Mouse (Mus musculus) intestine, postnatal 0 days (tissue): ENCODE data around the gene Tenm3. TPM values are rescaled to one million over a fixed set of nuclear protein-coding genes. Genes with fewer than 3 reads are reported as not detected.

ENCODE experiments used
- ATAC-seq: fragments of 200-750 bp; cut with Nextera tagmentation; 2 replicates; pipeline ENCODE4 v1.8.0; 2017; ENCODE audit warnings: mild to moderate bottlenecking, moderate TSS enrichment, moderate library complexity
- H3K27ac ChIP-seq: fragments of 300-500 bp; sonication (generic); 2 replicates; pipeline ENCODE4 v1.5.1; 2014; ENCODE audit warnings: mild to moderate bottlenecking, low read depth, low read length, moderate library complexity
- H3K27me3 ChIP-seq: fragments of 300-500 bp; sonication (generic); replicated peaks from 2 replicates; pipeline ENCODE4 v1.6.1; 2014; ENCODE audit warnings: low read length, mixed read lengths; ENCODE audit not compliant: control insufficient read depth, insufficient read depth
- H3K36me3 ChIP-seq: fragments of 300-500 bp; sonication (generic); 2 replicates; pipeline ENCODE4 v1.6.1; 2014; ENCODE audit warnings: mild to moderate bottlenecking, moderate library complexity; ENCODE audit not compliant: control insufficient read depth, insufficient read depth
- H3K4me1 ChIP-seq: fragments of 300-500 bp; sonication (generic); replicated peaks from 2 replicates; pipeline ENCODE4 v1.6.1; 2014; ENCODE audit warnings: antibody characterized with exemption, low read length, mixed read lengths; ENCODE audit not compliant: control insufficient read depth, insufficient read depth
- H3K4me2 ChIP-seq: fragments of 300-500 bp; sonication (generic); replicated peaks from 2 replicates; pipeline ENCODE4 v1.6.1; 2014; ENCODE audit warnings: low read depth, mild to moderate bottlenecking, moderate library complexity
- H3K4me3 ChIP-seq: fragments of 300-500 bp; sonication (generic); 2 replicates; pipeline ENCODE4 v1.5.1; 2014; ENCODE audit warnings: low read depth, low read length
- H3K9ac ChIP-seq: fragments of 300-500 bp; sonication (generic); 2 replicates; pipeline ENCODE4 v1.6.1; 2014; ENCODE audit warnings: mild to moderate bottlenecking, low read depth, low read length
- H3K9me3 ChIP-seq: fragments of 300-500 bp; sonication (generic); 2 replicates; pipeline ENCODE4 v1.6.1; 2016; ENCODE audit warnings: mixed run types; ENCODE audit not compliant: control insufficient read depth
- CTCF ChIP-seq: sonication (generic); IDR thresholded peaks from 2 replicates; pipeline ENCODE4 v1.5.1; 2016; ENCODE audit warnings: low read depth, mild to moderate bottlenecking, control low read depth, antibody characterized with exemption, moderate library complexity
- WGBS: fragments of 180-500 bp; shearing (Covaris S2); extraction: QIAGEN DNeasy Blood & Tissue Kit; methylation state at CpG from one replicate; pipeline ENCODE4 v1.1.7; 2014; 5-methylcytosine and 5-hydroxymethylcytosine counted together
- polyA plus RNA-seq: library from polyadenylated mRNA; unstranded; fragments of >200 nt; fragmentation: Nextera tagmentation; extraction: Ambion mirVana; gene quantifications from 2 replicates; pipeline ENCODE4 v1.2.1, GENCODE M21; 2015

Gene Tenm3
- polyA plus RNA-seq, 1 experiment from 2014 or later, result 5.3 TPM

DNA sequence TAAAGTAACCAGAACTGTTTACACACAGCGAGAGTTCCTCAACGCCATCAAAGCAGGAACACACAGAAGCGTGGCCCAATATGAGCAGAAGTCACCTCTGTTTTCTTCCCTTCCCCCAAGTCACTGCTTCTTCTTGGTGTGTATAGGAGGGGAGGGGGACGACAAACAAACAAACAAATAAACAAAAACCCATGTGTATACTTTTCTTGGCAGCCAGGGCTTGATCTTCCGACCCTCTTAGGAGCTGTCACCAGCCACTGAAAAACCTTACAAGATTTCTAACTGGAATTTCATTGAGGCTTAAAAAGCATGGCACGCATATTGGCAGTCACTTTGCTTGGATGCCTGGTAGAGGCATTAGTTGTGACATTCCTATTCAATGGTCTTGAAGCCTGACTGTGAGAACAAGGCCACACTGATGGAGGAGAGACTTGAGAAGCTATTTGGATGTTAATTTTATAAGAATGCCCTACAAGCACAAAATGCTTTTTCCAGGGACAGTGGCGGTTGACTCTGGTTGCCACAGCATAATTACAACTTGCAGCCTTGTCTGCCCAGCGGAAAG, 366.3 kb downstream of the Tenm3 start:
- Histone ChIP-seq H3K36me3 (no peaks in the 10 kb centered on the region), H3K9me3 (no peaks in the 10 kb centered on the region), H3K27ac (no peak overlapping the region), H3K4me1 (no peaks in the 10 kb centered on the region; the same call in 1 of the 2 replicates), H3K4me2 (no peak overlapping the region), H3K27me3 (no peaks in the 10 kb centered on the region), H3K4me3 (no peak overlapping the region), H3K9ac (no peak overlapping the region)
- no peak for ATAC-seq
- TF ChIP-seq CTCF, result no peak
- WGBS, result 68% methylated on average over 8 of the region's 8 CpGs

- no peaks in the 10 kb centered on the region; the same call in 1 of the 2 replicates for H3K4me1 ChIP-seq
- H3K4me3 ChIP-seq, result no peak overlapping the region
- H3K9ac ChIP-seq, result no peak overlapping the region
- H3K27ac ChIP-seq, result no peak overlapping the region
- H3K4me2 ChIP-seq, result no peak overlapping the region
- H3K36me3 ChIP-seq, result no peaks in the 10 kb centered on the region
- WGBS, result 28% methylated on average over 1 of the region's 1 CpGs
- H3K27me3 ChIP-seq, result no peaks in the 10 kb centered on the region
- no peak for TF ChIP-seq CTCF
- no peak for ATAC-seq
- no peaks in the 10 kb centered on the region for H3K9me3 ChIP-seq
Measured at GRCm38 (mm10) chr8:48476896-48477295, 366.9 kb downstream of the Tenm3 start.

- ATAC-seq, result no peak
- Histone ChIP-seq H3K27ac (no peak overlapping the region), H3K4me2 (no peak overlapping the region), H3K4me1 (no peaks in the 10 kb centered on the region), H3K27me3 (no peaks in the 10 kb centered on the region), H3K4me3 (no peak overlapping the region), H3K36me3 (no peaks in the 10 kb centered on the region), H3K9me3 (no peaks in the 10 kb centered on the region), H3K9ac (no peak overlapping the region)
- no peak for TF ChIP-seq CTCF
- 81% methylated on average over 5 of the region's 5 CpGs for WGBS
Measured at GRCm38 (mm10) chr8:48467633-48468032, 376.1 kb downstream of the Tenm3 start.

- Histone ChIP-seq H3K4me3 (no peak overlapping the region), H3K9me3 (no peaks in the 10 kb centered on the region), H3K4me1 (no peaks in the 10 kb centered on the region), H3K9ac (no peak overlapping the region), H3K4me2 (no peak overlapping the region), H3K27me3 (no peaks in the 10 kb centered on the region), H3K36me3 (no peaks in the 10 kb centered on the region), H3K27ac (no peak overlapping the region)
- no peak for TF ChIP-seq CTCF
- ATAC-seq, result no peak
- WGBS, result 30% methylated on average over 5 of the region's 5 CpGs
Measured at GRCm38 (mm10) chr8:48458373-48458772, 385.4 kb downstream of the Tenm3 start.

DNA sequence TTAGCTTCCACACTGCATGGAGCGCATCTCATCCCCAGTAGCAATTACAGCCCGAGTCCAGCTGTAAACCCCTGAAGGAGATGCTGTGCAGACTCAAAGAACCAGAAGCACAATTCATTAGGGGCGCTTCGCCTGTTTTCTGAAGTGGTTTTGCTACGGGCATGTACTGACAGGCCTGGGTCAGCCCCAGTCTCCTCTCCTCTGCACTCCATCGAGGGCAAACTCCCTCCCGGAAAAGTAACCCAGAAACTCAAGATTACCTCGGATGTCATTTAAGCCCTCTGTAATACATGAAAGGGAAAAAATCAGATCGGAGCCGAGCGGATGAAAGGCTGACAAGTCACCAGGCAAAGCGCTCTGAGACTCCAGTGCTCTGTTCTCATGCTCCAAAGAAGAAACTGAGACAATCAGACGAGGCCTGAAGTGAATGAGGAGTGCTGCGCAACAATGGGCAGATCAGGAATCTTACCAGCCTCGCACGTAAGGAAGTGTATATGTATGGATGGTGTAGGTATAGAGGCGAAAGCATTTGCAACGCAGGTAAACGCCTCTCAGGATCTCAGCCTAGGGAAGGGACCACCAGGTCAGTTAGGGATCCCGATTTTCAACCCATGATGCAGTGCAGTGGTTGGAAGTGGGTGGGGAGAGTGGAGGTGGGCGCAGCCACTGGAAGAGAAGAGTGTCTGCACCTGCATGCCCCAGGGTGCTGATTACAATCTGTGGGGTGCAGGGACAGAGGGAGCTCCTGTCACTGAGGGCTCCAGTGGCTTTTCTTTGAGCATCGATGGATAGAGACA, 387.2 kb downstream of the Tenm3 start:
- no peak overlapping the region for H3K4me2 ChIP-seq
- ATAC-seq, result no peak

DNA sequence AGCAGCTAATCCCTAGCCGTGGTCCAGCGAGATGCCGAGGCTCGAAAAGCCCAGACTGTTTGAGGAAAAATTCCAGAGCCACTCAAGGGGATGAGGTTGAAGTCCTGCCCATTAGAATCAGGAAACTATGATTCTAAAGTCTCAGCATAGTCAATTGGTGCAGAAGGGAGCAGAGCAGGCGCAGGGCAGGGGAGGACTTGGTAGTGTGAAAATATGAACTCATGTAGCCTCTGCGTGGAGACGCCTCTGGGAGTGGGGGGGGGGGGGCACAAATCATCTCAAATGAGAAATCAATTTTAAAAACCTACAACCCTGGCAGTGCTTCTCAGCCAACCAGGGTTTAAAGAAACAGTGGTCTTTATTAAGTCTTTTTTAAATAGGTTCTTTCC, 392.5 kb downstream of the Tenm3 start:
- Histone ChIP-seq H3K4me2 (no peak overlapping the region), H3K4me1 (no peaks in the 10 kb centered on the region), H3K9me3 (no peaks in the 10 kb centered on the region), H3K4me3 (no peak overlapping the region), H3K36me3 (no peaks in the 10 kb centered on the region), H3K9ac (no peak overlapping the region), H3K27me3 (no peaks in the 10 kb centered on the region), H3K27ac (no peak overlapping the region)
- ATAC-seq, result no peak
- WGBS, result 50% methylated on average over 7 of the region's 7 CpGs
- TF ChIP-seq CTCF, result no peak

More for the DNA sequence above, 387.2 kb downstream of the Tenm3 start:
- Histone ChIP-seq H3K9ac (no peak overlapping the region), H3K9me3 (no peaks in the 10 kb centered on the region), H3K27me3 (no peaks in the 10 kb centered on the region), H3K4me1 (no peaks in the 10 kb centered on the region), H3K27ac (no peak overlapping the region), H3K36me3 (no peaks in the 10 kb centered on the region), H3K4me3 (no peak overlapping the region)
- WGBS, result 70% methylated on average over 22 of the region's 22 CpGs
- no peak for TF ChIP-seq CTCF
